Mouse (Mus musculus) kidney, postnatal 10 days (tissue): ENCODE measurements around the gene Trhr2.

Experiments
- DNase-seq: peaks from one replicate; pipeline ENCODE4 v3.0.0; 2021; ENCODE audit warnings: mixed read lengths

Gene Trhr2

DNA sequence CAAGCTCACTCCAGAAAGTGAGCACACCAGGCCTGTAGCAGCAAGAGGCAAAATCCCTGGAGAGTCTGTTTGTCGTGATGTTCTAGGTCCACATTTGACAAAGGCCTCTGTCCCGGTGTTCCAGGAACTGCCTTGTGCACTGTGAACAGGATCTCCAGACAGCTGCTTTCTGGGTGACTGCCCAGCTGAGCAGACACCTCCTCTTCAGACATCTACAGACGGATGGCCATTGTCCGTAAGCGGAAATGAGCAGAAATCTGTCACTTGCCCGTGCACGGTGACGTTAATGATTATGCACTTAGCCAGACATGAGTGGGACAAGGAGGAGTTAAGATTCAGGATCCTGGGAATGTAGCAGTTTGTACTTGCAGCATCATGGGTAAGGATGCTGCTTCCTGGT is 6.4 kb downstream of the Trhr2 start:
- no peak for DNase-seq

DNA sequence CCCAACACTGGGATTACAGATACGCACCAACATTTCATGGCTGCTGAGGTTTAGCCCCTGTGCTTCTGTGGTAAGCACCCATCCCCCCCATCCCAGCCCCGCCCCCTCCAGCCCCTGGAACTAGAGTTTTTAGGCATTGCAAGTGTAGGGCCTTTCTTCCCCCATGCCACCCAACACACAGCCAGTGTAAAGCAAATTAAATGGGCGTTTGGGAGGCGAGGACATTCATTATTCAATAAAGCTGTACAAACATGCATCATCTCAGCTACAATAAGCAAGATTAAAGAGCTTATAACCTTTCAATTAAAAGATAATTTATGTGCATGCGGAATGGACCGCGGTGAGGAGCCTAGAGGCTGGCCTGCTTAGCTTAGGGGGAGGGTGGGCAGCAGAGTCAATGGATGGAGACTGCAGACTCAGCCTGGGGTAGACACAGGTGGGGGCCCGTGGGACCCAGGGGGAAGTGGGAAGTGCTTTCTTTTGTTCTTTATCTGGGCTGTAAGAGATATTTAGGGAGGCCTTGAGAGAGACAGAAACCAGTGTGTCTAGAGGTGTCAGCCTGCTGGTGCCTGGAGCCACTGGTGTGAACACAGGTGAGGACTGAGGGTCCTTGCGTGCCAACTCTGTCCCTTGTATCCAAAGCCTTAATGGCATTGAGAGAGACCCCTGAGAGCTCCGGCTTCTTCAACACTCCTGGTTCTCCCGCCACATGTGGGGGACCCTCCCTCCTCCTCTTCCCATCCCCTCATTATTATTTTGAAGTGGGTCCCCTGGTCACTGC is 10.0 kb downstream of the Trhr2 start:
- DNase-seq, result no peak

DNA sequence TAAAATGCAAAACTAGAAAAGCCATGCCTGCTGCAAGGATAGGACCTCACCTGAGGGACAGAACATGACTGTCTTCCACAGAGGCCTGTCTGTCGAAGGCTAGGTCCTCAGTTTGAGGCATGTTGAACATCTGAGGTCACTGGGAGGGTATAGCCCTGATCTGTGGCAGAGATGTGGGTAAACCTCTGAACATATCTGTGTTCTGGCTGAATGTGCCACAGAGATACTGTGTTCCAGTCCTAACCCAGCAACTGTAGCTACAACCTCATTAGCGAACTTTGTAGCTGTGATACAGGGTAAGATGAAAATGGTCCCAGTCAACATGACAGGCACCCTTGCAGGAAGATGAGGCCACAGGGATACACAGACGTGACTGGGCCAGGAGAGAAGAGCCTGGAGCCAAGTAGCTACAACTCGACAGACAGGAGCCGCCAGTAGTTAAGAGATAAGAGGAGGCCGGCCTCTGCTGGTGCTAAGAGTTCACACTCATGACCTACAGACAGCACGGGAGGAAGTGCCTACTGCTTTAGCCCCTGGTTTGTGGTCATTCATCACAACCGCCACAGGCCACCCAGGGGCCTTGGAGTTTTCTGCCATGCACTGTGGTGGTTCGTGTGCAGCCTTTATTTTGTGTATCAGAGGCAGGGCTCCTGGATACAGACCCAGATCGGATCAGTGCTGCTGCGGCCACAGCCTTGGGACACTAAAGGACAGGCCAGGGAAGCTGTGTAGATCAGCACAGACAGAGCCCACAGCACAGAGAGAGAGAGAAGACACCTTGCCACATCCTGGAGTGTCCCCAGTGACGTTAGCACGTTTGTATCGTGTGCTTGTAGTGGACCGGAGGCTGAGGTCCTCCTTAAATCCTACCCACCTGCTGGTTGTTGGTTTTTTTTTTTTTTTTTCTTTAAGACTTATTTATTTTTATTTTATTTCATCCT is 10.9 kb downstream of the Trhr2 start:
- DNase-seq, result no peak

DNA sequence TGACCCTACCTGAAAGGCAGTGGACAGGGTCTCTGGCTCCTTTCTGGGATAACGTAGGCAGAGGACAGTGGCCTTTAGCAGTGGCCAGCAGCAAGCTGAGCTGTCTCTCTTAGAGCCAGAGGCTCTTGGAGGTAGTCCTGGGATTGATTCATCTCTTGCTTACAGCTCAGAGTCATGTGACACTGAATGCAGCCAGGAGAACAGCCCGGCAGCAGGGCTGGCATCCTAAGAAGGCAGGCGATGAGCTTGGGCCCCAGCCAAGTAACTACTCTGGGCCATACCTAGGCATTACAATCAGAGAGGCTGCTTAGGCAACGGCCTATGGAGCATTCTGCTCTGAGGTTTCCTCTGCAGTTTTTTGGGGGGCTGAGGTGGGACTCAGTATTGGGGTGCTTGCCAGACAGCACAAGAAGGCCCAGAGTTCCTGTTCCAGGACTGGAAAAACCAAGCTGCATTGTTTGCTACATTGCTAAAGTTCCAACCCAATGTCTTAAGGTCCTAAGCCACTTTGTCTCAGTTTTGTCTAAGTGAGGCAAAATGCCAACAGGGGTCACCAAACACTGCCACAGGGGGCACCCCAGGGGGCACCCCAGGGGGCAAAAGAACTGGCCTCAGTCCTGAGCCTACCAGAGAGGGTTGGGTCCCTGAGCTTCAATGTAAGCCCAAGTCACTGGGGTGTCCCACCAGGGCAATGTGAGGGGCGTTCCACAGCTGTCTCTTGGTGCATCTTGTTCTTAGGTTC is 12.6 kb downstream of the Trhr2 start:
- DNase-seq, result no peak

DNA sequence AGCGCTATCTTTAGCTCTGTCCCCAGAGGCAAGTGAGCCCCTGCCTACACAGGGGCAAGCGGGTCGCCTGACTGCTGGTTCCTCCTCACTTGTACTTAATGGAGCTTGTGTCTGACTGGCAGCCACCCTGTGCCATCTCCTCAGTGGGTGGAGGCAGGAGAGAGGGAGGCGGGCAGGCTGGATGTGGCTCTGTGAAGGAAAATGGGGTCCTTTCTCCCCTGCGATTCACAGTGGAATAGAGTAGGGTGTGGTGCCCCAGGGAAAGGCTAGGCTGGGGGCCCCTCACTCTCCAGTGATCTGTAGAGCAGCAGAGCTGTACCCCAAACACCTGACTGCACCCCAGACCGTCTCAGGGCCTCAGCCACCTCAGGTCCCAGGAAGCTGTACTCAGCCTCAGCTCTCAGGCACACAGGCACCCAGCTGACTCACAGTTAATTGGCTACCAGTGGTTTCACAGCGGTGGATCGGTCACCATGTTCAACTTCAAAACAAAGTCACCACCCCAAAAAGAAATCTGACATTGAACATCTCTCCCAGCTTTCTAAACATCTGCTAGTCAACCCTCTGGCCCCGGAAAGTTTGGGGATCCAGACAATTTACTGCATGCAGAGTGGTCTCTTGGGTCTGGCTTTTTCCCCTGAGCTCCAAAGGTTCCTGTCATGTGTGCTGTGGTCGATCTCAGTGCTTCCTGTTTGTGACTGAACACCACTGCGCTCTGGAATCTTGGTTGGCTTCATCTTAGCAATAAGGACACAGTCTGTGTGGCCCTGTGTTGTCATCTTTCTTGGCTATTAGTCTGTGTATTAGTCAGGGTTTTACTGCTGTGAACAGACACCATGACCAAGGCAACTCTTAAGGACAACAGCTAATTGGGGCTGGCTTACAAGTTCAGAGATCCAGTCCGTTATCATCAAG is 15.1 kb downstream of the Trhr2 start:
- DNase-seq, result no peak

DNA sequence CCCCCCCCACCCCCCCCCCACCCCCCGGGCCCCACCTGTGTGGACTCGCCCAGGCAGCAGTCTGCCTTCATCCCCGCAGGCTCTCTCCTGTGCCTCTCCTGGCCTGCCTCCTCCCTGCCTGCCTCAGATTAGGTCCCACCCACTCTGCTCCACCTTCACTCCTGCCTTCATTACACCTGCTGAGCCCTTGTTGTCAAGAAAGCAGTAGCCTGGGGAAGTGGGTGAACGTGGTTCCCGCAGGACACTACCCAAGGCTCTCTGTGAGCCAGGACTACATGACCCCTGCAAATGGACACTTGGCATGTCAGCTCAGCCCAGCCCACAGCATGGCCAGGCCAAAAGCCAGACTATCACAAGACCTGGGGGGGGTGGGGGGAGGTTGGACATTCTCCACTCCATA is 16.3 kb downstream of the Trhr2 start:
- DNase-seq, result no peak

DNA sequence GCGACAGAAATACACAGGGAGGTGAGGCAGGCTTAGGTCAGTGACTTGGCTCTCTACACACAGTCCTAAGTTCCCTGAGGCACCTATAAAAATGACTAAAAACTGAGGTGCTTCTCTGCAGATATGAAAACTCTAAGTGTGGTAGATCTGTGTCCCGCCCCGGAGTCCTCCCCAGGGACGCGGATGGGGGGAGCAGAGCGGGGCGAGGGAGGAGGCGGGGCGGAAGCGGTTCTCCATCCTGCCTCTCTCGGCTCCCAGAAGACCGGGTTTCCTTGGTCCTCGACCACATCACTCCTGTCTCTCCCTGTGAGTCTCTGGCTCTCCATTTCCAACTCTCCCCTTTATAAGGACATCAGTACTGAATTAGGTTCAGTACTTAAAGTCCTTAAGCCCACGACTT is 16.8 kb downstream of the Trhr2 start:
- DNase-seq, result peak; percentile 72

DNA sequence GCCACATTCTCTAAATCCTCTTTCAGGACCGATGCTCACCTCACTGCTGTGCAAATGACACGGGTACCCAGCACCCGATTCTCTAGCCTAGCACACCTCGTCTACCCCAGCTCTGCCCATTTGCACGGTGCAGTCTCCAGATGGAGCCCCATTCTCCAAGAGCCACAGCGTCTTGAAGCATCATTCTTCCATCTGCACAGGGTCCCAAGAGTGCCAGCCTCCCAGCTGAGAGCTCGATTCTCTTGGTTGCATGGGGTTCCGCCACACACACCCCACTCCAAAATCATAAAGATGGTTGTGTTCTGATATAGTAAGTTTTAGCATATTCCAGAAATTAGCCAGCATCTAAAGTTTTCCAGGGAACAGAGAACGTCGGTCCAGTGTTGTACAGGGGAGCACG is 17.2 kb downstream of the Trhr2 start:
- no peak for DNase-seq

DNA sequence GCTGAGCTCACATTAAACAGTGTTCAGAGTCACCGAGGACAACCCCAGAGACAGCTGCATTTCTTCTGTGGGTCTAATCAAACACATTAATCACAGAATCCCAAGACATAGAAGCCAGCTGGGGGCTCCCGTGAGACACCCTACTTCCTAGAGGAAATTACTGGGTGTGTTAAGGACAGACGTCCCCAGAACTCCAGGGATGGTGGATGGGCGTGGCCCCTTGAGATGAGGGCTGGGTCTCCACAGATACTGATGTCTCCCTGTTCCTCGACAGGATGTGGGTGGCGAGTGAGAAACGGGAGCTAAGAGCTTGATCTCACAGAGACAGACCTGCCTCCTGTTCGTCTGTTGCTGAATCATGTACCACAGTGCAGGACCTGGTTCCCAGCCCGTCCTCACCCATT is 17.7 kb downstream of the Trhr2 start:
- peak; percentile 79 for DNase-seq

DNA sequence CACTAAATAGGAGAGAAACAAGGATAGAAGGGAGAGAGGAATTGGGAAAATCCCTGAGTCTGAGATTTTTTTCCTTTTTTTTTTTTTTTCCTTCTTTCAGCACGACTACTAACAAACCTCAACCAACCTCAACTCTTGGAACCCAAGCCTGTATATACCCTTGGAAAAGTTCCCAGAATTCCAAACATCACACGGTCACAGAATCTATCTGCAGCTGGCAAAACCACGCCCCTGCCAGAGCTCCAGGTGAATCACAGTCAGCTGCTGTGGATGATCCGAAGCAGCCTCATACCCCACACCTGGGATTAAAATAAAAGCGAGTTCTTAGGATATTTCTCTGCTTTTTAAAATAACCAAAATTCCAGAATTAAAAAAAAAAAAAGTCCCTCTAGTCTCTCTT is 18.2 kb downstream of the Trhr2 start:
- no peak for DNase-seq

DNA sequence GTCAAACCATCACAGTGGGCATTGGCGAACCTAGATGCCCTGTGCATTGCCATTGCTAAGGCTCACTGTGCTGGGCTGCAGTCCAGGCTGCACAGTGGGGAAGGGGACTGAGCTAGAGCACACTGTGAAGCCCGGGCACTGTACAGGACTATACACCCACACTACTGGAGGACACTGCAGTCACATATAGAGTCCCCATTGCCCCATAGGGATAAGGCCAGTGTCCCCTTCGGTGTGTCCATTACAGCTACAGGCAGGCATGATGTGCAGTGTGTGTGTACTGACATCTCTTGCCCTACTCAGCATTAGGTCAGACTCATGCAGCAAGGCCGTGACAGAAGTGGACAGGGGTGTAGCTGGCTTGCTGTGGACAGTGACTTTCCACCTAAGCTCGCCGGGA is 18.8 kb downstream of the Trhr2 start:
- no peak for DNase-seq

DNA sequence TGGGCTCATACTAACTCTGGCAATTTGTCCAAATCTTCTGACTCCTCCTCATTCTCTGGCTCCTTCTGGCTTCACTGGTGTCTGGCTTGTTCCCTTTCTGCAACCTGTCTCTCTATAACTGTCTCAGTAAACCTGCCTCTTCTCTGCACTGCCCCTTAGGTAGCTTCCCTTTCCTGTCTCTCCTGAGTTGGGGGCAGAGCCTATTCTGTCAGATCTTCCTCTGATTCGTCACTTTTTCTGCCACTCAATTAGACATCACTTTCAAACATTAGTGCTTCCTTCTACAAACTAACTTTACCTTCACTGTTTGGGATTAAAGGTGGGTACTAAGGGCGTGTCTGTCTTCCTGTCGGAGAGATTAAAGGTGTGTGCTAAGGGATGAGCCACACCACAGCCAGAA is 19.8 kb downstream of the Trhr2 start:
- DNase-seq, result no peak

DNA sequence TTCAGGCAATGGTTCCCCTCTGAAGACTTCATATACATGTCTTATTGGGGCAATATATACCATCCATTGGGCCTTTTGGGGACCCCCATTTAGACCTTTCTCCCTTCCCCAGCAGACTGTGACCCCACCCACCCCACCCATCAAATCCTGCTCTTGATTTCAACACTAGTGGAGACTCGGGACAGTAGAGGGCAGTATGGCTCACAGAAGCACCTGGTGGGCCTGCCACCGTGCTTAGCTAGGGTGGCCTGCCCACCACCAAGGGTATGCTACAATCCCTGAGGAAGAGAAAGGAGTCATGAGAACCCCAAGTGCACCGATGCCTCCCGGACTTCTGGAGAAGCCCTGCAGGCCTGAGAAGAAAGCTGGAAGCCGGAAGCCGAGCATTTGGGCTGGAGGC is 21.7 kb downstream of the Trhr2 start:
- no peak for DNase-seq

DNA sequence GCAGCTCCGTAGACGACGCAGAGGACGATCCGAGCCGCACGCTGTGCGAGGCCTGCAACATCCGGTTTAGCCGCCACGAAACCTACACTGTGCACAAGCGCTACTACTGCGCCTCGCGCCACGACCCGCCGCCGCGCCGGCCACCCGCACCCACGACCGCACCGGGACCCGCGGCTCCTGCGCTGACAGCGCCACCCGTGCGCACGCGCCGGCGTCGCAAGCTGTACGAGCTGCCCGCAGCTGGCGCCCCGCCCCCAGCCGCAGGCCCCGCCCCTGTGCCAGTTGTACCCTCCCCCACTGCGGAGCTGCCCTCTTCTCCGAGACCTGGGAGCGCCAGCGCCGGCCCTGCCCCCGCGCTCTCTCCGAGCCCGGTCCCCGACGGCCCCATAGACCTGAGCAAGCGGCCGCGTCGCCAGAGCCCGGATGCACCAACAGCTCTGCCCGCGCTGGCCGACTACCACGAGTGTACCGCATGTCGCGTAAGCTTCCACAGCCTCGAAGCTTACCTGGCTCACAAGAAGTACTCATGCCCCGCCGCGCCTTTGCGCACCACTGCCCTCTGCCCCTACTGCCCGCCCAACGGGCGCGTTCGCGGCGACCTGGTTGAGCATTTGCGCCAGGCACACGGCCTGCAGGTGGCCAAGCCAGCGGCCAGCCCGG is 24.2 kb downstream of the Trhr2 start:
- DNase-seq, result peak; percentile 74

DNA sequence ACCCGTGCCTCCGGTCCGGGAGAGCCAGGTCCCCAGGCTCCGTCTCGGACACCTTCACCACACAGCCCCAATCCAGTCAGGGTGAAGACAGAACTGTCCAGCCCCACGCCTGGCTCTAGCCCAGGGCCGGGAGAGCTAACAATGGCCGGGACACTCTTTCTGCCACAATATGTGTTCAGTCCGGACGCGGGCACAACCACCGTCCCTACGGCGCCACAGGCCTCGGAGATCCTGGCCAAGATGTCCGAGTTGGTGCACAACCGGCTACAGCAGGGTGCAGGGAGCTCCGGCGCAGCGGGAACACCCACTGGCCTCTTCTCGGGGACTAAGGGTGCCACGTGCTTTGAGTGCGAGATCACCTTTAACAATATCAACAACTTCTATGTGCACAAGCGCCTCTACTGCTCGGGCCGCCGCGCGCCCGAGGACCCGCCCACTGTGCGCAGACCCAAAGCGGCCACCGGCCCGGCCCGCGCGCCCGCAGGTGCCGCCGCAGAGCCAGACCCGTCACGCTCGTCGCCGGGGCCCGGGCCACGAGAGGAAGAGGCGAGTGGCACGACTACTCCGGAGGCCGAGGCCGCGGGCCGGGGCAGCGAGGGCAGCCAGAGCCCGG is 24.8 kb downstream of the Trhr2 start:
- DNase-seq, result peak; percentile 45

DNA sequence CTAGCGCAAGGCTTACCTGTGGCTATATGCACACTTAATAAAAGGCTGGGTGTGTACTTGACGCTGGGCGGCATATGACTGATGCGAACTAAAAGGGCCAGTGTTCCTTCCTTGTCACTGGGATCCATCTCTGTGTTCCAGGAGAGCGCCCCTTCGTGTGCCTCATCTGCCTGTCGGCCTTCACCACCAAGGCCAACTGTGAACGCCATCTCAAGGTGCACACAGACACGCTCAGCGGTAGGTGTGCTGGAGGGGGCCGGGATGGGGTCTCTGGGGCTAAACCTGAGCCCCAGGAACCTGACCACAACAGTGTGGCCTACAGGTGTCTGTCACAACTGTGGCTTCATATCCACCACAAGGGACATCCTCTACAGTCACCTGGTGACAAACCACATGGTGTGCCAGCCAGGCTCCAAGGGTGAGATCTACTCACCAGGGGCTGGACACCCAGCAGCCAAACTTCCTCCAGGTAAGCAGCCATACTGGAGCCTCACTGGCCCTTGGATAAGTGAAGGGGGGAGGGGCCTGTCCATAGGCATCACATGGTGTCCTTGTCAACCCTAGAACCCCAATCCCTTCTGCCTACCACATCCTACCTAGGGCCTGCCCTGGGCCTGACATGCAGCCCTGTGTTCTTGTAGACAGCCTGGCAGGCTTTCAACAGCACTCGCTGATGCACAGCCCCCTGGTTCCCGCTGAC is 25.6 kb downstream of the Trhr2 start:
- DNase-seq, result peak; percentile 47

DNA sequence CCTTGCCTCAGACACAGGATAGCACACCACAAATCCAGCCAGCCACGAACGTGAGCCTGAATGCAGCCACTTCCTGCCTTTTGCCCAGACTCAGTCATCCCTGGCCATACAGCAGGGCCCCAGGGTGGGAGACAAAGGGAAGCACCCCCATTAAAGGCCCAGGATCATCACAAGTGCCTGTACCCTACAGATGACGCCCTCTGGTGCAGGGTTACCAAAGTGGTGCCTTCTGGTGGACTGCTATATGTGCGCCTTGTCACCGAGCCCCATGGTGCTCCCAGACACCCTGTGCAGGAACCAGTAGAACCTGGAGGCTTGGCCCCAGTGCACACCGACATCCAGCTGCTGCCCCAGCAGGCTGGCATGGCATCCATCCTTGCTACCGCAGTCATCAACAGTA is 27.0 kb downstream of the Trhr2 start:
- no peak for DNase-seq

DNA sequence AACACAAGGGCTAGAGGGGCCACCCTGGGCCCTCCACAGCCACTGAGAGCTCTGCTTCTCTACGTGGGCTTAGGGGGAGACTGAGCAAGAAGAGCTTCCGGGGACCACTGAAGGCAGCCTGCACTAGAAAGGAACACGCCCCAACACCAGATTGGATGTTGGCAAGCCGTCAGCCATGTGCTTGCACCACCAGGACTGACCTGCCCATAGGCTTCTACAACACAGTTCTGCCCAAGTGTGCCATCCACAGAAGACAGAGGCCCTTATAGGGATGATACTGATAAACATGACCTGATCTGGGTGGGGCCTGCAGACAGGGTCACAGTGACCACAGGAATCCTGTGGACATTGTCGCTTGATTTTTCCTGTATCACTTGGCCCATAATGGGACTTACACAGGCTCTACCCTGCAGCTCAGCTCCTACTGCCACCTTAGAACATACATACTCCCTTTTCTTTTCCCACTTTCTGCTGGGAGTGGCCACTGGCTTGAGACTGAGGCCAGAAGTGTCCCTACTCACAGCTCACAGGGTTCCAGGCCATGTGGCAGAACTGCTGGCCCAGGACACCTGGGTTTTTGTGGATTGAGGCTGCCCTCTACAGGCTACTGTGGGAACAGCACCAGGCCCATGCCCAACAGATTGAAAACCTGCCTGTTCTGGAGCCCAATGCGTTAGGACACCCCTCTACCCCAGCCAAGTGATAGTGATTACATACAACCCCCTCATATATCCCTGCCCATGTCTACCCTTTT is 27.6 kb downstream of the Trhr2 start:
- DNase-seq, result peak; percentile 90

DNA sequence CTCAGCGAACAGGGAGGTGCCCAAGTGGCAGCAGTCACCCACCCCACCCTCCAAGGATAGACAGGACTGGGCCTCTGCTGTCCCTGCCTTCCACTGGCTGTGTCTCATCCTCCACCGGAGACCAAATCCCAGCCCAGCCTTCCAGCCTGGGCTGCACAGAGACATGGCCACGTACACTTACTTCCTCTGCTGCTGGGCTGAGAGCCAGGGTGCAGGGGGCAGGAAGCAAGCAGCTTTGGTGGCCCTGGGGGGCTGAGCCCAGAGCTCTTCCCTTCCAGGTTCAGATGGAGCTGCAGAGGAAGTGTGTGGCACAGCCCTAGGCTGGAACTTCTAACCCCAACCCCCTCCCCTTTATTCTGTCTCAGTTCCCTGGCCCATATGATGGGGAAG is 29.4 kb downstream of the Trhr2 start:
- DNase-seq, result peak; percentile 90
